Mouse (Mus musculus): Measurements from ENCODE around the gene Tasp1.

DNA sequence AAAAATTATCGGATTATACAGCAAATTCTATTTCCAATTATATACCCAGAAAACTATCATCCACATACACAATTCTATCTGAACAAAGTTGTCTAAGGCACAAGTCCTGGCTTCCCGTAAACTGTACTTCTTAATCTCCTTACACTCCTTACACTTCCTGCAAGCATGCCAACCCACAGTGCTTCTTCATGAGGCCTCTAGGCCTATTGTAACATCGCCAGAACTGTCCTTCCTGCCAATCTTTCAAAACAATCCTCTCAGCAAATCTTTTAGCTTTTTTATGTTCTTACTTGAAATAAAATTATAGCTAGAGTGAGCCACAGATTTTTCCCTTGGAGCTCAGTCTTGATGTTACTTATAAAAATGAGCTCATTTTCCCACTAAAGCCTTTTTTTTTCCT is 5.1 kb downstream of the Tasp1 start:
- TF ChIP-seq GATA1 (IDR thresholded peaks at IDR 0.05; ENCODE audit: borderline replicate concordance, low read length) (no peak), FLI1 (IDR thresholded peaks at IDR 0.05; ENCODE audit: low read length) (no peak)
